Mouse (Mus musculus): ENCODE results near the gene Card11.

DNA sequence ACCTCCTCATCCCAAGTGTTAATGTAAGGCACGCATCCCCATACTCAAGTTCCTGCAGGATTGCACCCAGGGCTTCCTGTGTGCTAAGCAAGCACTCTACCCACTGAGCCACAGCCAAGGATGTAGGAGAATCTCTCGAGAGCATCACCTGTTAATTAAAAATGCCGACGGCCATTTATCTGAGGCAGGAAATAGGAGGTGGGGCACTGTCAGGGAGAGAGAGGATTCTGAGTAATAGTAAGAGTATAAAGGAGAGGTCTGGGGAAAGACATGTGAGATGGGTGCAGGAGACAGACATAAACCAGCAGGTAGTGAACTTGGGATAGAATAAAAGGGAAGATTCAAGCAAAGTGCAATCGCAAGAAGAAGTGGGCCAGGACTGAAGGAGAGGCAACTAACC is 19.6 kb downstream of the Card11 start:
- no peak for TF ChIP-seq GATA1 (IDR thresholded peaks at IDR 0.05; ENCODE audit: borderline replicate concordance, low read length)
- no peak for TF ChIP-seq FLI1 (IDR thresholded peaks at IDR 0.05; ENCODE audit: low read length)
